Mouse (Mus musculus) liver, postnatal 0 days (tissue): Measurements from ENCODE around the gene Smtnl1. TPM values are rescaled to one million over a fixed set of nuclear protein-coding genes. Genes with fewer than 3 reads are reported as not detected.
A peak's percentile ranks its signal among the peaks of the same experiment; 100 is the strongest.

Source experiments
- ATAC-seq: fragments of 200-750 bp; cut with Nextera tagmentation; 2 replicates; pipeline ENCODE4 v1.8.0; 2017; ENCODE audit warnings: mild to moderate bottlenecking, moderate library complexity
- DNase-seq: peaks from one replicate; pipeline ENCODE4 v3.0.0-alpha.2; 2016
- H3K27ac ChIP-seq: fragments of 300-500 bp; sonication (generic); 2 replicates; pipeline ENCODE4 v1.5.1; 2014; ENCODE audit warnings: antibody characterized with exemption, moderate library complexity, mild to moderate bottlenecking, low read depth
- H3K27me3 ChIP-seq: fragments of 300-500 bp; sonication (generic); 2 replicates; pipeline ENCODE4 v1.6.1; 2014; ENCODE audit warnings: low read length, control low read depth, mixed read lengths; ENCODE audit not compliant: insufficient read depth
- H3K36me3 ChIP-seq: fragments of 300-500 bp; sonication (generic); replicated peaks from 2 replicates; pipeline ENCODE4 v1.6.1; 2014; ENCODE audit warnings: mild to moderate bottlenecking, control low read depth, low read length, moderate library complexity, mixed read lengths; ENCODE audit not compliant: insufficient read depth
- H3K4me1 ChIP-seq: fragments of 300-500 bp; sonication (generic); 2 replicates; pipeline ENCODE4 v1.6.1; 2014; ENCODE audit warnings: antibody characterized with exemption, mild to moderate bottlenecking, control low read depth; ENCODE audit not compliant: insufficient read depth
- H3K4me2 ChIP-seq: fragments of 300-500 bp; sonication (generic); 2 replicates; pipeline ENCODE4 v1.6.1; 2014; ENCODE audit warnings: low read depth, mild to moderate bottlenecking, low read length, moderate library complexity, mixed read lengths
- H3K4me3 ChIP-seq: fragments of 300-500 bp; sonication (generic); 2 replicates; pipeline ENCODE4 v1.5.1; 2014; ENCODE audit warnings: low read depth, low read length
- H3K9ac ChIP-seq: fragments of 300-500 bp; sonication (generic); replicated peaks from 2 replicates; pipeline ENCODE4 v1.6.1; 2014; ENCODE audit warnings: mild to moderate bottlenecking, moderate library complexity
- H3K9me3 ChIP-seq: fragments of 300-500 bp; sonication (generic); 2 replicates; pipeline ENCODE4 v1.6.1; 2016; ENCODE audit warnings: mild to moderate bottlenecking, control low read depth, low read length, mixed read lengths
- CTCF ChIP-seq: sonication (generic); IDR thresholded peaks from 2 replicates; pipeline ENCODE4 v1.5.1; 2016; ENCODE audit warnings: antibody characterized with exemption, low read depth
- EP300 ChIP-seq: IDR thresholded peaks from 2 replicates; pipeline ENCODE4 v1.6.1; 2016; ENCODE audit warnings: antibody characterized with exemption, low read depth, mild to moderate bottlenecking
- WGBS: fragments of 180-500 bp; shearing (Covaris S2); extraction: QIAGEN DNeasy Blood & Tissue Kit; methylation state at CpG from one replicate; pipeline ENCODE4 v1.1.7; 2014; ENCODE audit not compliant: insufficient replicate concordance; 5-methylcytosine and 5-hydroxymethylcytosine counted together
- polyA plus RNA-seq: library from polyadenylated mRNA; unstranded; fragments of >200 nt; fragmentation: Nextera tagmentation; extraction: Ambion mirVana; gene quantifications from 2 replicates; pipeline ENCODE4 v1.2.1, GENCODE M21; 2015

Gene Smtnl1
- polyA plus RNA-seq, 1 experiment from 2014 or later, result 0.15 TPM

DNA sequence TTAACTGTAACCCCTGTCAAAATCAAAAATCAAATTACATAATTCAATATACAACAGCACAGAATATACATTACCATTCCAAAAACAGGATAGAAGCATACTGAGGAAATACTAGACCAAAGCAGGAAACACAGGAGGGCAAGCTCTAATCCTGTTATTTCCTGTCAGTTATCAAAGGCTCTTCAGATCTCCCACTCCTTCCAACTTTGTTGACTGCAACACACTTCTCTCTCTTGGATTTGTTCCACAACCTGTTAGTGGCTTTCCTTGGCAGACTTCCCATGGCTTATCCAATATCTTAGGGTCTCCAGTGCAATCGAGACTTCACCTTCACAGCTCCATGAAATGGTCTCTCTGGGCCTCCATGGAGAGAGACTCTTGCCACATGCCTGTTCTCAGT is 22.8 kb upstream of the Smtnl1 start:
- Histone ChIP-seq H3K4me3 (no peak overlapping the region), H3K9ac (no peak overlapping the region), H3K9me3 (no peaks in the 10 kb centered on the region), H3K27me3 (no peaks in the 10 kb centered on the region), H3K27ac (0 out of 2 replicates have a peak overlapping the region, but pooled peaks have one; percentile 11), H3K4me2 (peak overlapping the region; percentile 33; the same call in 1 of the 2 replicates), H3K36me3 (peaks cover 66% of the 10 kb centered on the region), H3K4me1 (peaks cover 36% of the 10 kb centered on the region)
- WGBS, result 57% methylated on average over 1 of the region's 1 CpGs
- TF ChIP-seq CTCF (no peak), EP300 (no peak)
- no peak for DNase-seq
- ATAC-seq, result no peak

DNA sequence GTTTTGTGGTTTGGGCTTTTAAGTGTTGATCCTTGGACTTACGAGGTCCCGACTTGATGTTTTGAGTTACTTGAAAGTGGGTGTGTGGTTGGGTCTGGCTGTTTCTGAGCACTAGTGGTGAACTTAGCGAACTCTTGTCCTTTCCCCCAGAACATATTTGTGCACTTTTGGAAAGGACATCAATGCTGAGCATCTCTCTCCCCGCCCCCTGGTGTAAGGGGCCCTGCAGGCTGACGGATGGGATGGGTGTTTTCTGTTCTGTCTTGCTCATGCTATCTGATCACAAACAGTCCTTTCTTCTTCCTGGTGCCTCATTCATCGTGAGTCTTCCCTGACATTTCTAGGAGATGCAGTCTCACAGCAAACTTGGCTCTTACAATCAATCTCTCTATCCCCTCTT is 21.2 kb upstream of the Smtnl1 start:
- Histone ChIP-seq H3K9ac (peak overlapping the region; percentile 35), H3K4me2 (peak overlapping the region; percentile 89), H3K27ac (peak overlapping the region; percentile 93), H3K4me3 (peak overlapping the region; percentile 89), H3K36me3 (peaks cover 50% of the 10 kb centered on the region), H3K4me1 (peaks cover 38% of the 10 kb centered on the region), H3K9me3 (no peaks in the 10 kb centered on the region), H3K27me3 (no peaks in the 10 kb centered on the region)
- 50% methylated on average over 6 of the region's 6 CpGs for WGBS
- peak; percentile 42 for TF ChIP-seq CTCF
- TF ChIP-seq EP300, result no peak
- ATAC-seq (no peak), DNase-seq (peak; percentile 52)

DNA sequence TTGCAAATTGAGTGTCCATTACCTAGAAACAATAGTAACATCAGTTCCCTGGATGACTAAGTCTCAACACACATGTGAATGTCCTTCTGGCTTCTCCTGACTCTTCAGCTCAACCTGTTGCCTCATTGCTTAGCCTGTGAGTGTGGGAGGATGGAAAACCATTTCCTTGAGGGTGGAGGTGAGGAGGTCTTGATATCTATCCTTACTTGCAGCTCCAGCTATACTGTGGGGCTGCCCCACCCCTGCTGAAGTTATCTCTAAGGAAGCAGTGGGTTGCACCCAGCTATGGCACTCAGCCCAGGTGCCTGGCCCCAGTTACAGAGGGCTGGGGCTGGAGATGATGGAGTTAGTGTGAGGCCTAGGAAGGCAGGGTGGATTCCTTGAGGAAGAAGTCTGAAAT is 19.5 kb upstream of the Smtnl1 start:
- peak overlapping the region; percentile 89 for H3K4me3 ChIP-seq
- ATAC-seq (peak; percentile 89), DNase-seq (peak; percentile 85)
- no peaks in the 10 kb centered on the region for H3K27me3 ChIP-seq
- TF ChIP-seq CTCF (no peak), EP300 (peak; percentile 93)
- H3K9me3 ChIP-seq, result no peaks in the 10 kb centered on the region
- peaks cover 44% of the 10 kb centered on the region for H3K4me1 ChIP-seq
- peak overlapping the region; percentile 89 for H3K4me2 ChIP-seq
- H3K36me3 ChIP-seq, result peaks cover 34% of the 10 kb centered on the region
- H3K9ac ChIP-seq, result peak overlapping the region; percentile 97
- peak overlapping the region; percentile 93 for H3K27ac ChIP-seq

DNA sequence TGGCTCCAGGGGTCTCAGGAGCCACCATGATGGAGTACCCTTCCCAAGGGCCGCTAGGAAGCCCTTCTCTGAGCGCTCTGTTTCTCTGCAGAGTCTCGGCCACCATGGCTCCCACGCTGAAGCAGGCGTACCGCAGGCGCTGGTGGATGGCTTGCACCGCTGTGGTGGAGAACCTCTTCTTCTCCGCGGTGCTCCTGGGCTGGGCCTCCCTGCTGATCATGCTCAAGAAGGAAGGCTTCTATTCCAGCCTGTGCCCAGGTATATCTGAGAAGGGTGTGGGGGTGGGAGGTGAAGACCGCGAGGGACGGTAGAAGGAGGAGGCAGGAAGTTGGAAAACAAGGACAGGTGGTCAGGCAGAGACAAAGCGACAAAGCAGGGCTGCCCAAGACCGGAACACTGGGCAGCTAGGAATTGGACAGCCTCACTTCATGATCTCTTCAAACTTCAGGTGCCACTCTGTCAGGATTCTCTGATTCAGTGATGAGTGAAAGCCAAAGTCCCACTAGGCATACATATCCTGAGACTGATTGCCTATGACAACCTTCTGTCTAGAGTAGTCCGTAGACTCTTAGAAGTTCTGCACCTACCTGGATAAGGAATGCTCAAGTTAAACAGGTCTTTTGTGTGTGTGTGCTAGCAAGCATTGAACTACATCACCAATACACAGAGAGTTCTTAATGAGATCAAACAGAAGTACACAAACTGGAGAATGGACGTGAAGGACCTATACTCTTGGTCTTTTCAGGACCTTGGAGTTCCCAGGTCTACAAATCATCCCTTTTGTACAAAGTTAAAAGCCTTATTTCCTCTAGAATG is 18.5 kb upstream of the Smtnl1 start:
- Histone ChIP-seq H3K27me3 (no peaks in the 10 kb centered on the region), H3K9ac (peak overlapping the region; percentile 97), H3K36me3 (peaks cover 25% of the 10 kb centered on the region), H3K27ac (peak overlapping the region; percentile 93), H3K4me1 (peaks cover 45% of the 10 kb centered on the region), H3K9me3 (no peaks in the 10 kb centered on the region), H3K4me2 (peak overlapping the region; percentile 89), H3K4me3 (peak overlapping the region; percentile 89)
- 4% methylated on average over 17 of the region's 17 CpGs for WGBS
- ATAC-seq, result peak; percentile 1; the same call in 1 of the 2 replicates
- no peak for DNase-seq
- TF ChIP-seq CTCF, result no peak
- no peak for TF ChIP-seq EP300

DNA sequence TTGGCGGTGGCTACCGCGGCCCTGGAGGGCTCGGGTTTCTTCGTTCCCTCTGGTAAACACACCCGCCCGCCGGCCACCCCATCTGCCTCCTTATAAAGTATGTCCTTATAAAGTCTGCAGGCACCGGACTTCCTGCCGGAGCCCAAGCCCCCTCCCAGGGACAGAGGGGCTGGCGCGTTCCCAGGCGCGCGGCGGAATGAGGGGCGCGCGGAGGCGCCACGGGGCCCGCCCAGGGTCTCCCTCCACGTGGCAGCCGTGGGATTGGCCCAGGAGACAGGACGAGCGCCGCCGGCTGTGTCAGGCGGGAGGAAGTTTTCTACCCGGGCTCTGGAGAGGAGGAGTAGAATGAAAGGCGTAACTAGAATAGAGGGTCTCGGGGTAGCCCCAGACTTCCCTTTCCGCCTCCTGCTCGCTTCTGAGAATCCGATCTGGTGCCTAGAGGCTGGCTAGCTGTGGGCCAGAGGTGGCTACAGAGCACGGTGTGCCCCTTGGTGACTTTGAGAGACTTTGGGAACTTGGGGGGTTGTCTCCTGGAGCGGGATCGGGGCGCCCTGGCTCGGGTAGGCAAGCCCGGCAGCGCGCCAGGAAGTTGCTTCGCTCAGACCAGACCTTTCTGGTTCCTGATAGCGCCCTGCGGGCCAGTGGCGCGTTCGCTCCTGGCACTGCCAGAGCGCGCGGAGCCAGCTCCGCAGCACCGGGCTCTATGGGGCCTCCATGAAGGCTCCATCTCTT is 17.7 kb upstream of the Smtnl1 start:
- peak overlapping the region; percentile 93 for H3K27ac ChIP-seq
- H3K4me3 ChIP-seq, result peak overlapping the region; percentile 89
- peak overlapping the region; percentile 89 for H3K4me2 ChIP-seq
- ATAC-seq, result peak; percentile 51
- peaks cover 43% of the 10 kb centered on the region for H3K4me1 ChIP-seq
- peak; percentile 82 for DNase-seq
- H3K27me3 ChIP-seq, result no peaks in the 10 kb centered on the region
- WGBS, result under 1% methylated on average over 54 of the region's 54 CpGs
- 0 out of 2 replicates have a peak, but pooled peaks have one; percentile 9 for TF ChIP-seq EP300
- no peak for TF ChIP-seq CTCF
- peak overlapping the region; percentile 97 for H3K9ac ChIP-seq
- peaks cover 18% of the 10 kb centered on the region for H3K36me3 ChIP-seq
- no peaks in the 10 kb centered on the region for H3K9me3 ChIP-seq
